Mouse (Mus musculus) spleen, adult 2 months (tissue): ENCODE measurements around the gene Timd2.
"Not testable (repeated sequence)": the region's sequence is repeated elsewhere in the genome, so short reads cannot be mapped to it uniquely, and the experiment has no call there.

Source experiments
- CTCF ChIP-seq: fragments of 200-500 bp; IDR thresholded peaks from 2 replicates; pipeline ENCODE4 v1.5.1; 2011; ENCODE audit warnings: mild to moderate bottlenecking, inconsistent platforms; ENCODE audit not compliant: insufficient read depth, insufficient read length, insufficient replicate concordance; ENCODE audit errors: extremely low read depth
- POLR2A ChIP-seq: fragments of 200-500 bp; IDR thresholded peaks from 2 replicates; pipeline ENCODE4 v1.6.1; 2011; ENCODE audit warnings: low read depth, low read length, inconsistent platforms

DNA sequence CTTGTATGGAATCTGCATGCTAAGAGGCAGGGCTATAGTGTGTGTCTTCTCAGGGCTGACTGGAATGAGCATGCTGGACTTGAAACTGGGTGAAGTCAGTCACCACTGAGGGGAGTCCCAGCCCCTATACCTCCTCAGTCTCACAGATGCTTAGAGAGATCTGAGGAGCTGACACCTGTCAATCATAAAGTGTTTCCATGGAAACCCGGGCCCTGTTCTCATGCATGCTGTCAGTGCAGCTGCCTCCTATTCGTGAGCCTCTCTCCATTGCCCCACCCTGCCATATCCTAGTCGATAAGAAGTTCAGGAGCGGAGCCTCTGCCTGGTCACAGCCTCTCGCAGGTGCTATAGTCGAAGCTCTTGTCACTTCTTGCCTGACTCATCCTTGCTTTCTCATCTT is 48.9 kb upstream of the Timd2 start:
- not testable (repeated sequence) for TF ChIP-seq POLR2A, CTCF
